Mouse (Mus musculus): ENCODE data around the gene Exo1. TPM values are rescaled to one million over a fixed set of nuclear protein-coding genes. Genes with fewer than 3 reads are reported as not detected.

Exo1 gene
- total RNA-seq, 2 experiments from 2014 or later = 2.0 to 3.4 TPM

DNA sequence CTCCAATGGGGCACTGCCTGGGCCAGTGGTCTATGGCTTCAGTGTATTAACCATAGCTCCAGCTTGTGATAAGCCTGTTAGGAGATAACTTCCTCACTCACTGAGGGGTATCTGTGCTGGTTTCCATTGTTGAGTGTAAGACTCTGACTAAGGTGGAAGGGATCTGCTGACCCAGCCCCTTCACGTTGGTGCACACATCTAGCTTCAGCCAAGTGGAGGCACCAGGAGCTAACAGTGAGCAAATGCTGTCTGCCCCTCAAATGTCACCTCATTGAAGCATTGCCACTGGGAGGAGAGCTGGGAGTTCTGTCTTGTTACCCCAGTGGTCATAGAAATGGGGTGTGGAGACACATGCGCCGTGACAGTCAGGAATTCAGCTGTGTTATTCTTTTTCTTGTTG is 58.4 kb downstream of the Exo1 start:
- intact Hi-C loops (cut with DNase I) = loop anchor here (5.0 to 10.0 kb wide), 2 partner anchors 284 to 926 kb away; no protein-coding TSS in a partner anchor
- no peak for DNase-seq (ENCODE audit: extremely low spot score in 1 of 2, low spot score in 2 of 2)

- DNase-seq (ENCODE audit: extremely low spot score in 1 of 2, low spot score in 2 of 2) = no peak
- intact Hi-C loops (cut with DNase I) = no loop called here
These were observed 62.8 kb downstream of the Exo1 start for GRCm38 (mm10) chr1:175943168-175943567.

DNA sequence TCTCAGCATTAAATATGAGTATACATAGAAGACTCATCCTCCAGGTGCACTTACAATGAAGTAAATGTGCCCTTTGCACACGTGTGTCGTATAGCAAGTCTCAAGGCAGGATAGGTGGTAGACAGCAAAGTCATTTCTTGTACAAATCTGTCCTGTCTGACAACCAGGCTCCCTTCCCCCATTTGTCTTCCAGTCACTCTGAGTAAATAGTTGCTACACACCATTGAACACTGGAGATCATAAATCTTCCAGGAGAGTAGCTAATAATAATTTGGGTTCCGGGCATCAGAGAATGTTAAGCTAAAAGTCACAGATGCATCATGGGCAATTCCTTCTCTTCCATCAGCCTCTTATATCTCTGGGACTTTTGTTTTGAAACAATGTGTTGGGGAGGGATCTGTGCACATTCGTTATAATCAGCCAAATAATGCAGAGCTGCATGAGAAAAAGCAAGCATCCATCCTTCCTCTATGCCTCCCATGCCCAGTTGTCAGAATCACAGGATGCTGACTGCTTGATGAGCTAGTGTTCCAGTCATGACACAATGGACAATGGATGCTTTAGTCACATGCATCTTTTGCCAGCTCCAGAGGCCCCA is 66.4 kb downstream of the Exo1 start:
- intact Hi-C loops (cut with DNase I) = no loop called here
- no peak for DNase-seq (ENCODE audit: extremely low spot score in 1 of 2, low spot score in 2 of 2)

- DNase-seq (ENCODE audit: extremely low spot score in 1 of 2, low spot score in 2 of 2) = no peak
- intact Hi-C loops (cut with DNase I) = no loop called here
These were observed 70.0 kb downstream of the Exo1 start for GRCm38 (mm10) chr1:175950421-175950820.

- intact Hi-C loops (cut with DNase I) = no loop called here
- no peak for DNase-seq (ENCODE audit: extremely low spot score in 1 of 2, low spot score in 2 of 2)
These were observed 70.5 kb downstream of the Exo1 start for GRCm38 (mm10) chr1:175950851-175951250.

DNA sequence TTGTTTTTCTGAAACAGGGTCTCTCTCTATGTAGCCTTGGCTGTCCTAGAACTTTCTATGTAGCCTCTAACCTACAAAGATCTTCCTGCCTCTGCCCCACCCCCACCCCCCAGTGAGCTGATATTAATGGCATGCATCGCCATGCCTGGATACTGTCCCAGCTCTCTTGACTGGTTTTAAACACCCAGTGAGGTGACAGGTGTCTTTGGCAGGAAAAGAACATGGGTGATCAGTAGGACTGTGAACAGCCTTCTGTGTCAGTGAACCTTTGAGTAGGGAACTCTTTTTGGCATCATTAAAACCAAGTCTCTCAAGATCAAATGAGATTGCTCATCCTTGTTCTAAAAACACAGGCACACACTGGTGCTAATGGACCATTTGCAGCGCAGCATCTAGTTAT is 81.4 kb downstream of the Exo1 start:
- no peak for DNase-seq (ENCODE audit: extremely low spot score in 1 of 2, low spot score in 2 of 2)

More for the DNA sequence above, 81.4 kb downstream of the Exo1 start:
- intact Hi-C loops (cut with DNase I) = no loop called here

Other genes with a start within 250 kb of the Exo1 start
- 10 to 100 TPM; 12.0 to 17.8 TPM for gene Opn3, start 187.8 kb upstream of the Exo1 start, total RNA-seq (2021)
- 10 to 100 TPM; 15.9 to 20.2 TPM for gene Chml, start 187.7 kb upstream of the Exo1 start, total RNA-seq (2021)
- gene Wdr64, start 182.0 kb upstream of the Exo1 start, total RNA-seq (2021) = not detected
- gene Gm38100, start 39.7 kb downstream of the Exo1 start, total RNA-seq (2021) = not detected
- gene Rbm8a2, start 98.5 kb downstream of the Exo1 start, total RNA-seq (2021) = under 1 TPM in 1 of 2 experiments, not detected in 1; 0.34 TPM

Measured in left cerebral cortex, postnatal 10 days (tissue).